Mouse (Mus musculus) forebrain, embryonic 12.5 days (tissue): ENCODE data around the gene Vax2. TPM values are rescaled to one million over a fixed set of nuclear protein-coding genes. Genes with fewer than 3 reads are reported as not detected.

ENCODE experiments used
- ATAC-seq: fragments of 200-750 bp; cut with Nextera tagmentation; 2 replicates; pipeline ENCODE4 v1.8.0; 2017; ENCODE audit warnings: moderate TSS enrichment; ENCODE audit not compliant: low FRiP score
- H3K27ac ChIP-seq: fragments of 300-500 bp; sonication (generic); 2 replicates; pipeline ENCODE4 v1.5.1; 2016; ENCODE audit warnings: mild to moderate bottlenecking
- H3K27me3 ChIP-seq: fragments of 300-500 bp; sonication (generic); 2 replicates; pipeline ENCODE4 v1.6.1; 2016; ENCODE audit warnings: mild to moderate bottlenecking
- H3K36me3 ChIP-seq: fragments of 300-500 bp; sonication (generic); replicated peaks from 2 replicates; pipeline ENCODE4 v1.6.1; 2016; ENCODE audit warnings: mild to moderate bottlenecking
- H3K4me1 ChIP-seq: fragments of 300-500 bp; sonication (generic); 2 replicates; pipeline ENCODE4 v1.6.1; 2016
- H3K4me2 ChIP-seq: fragments of 300-500 bp; sonication (generic); 2 replicates; pipeline ENCODE4 v1.6.1; 2016; ENCODE audit warnings: mild to moderate bottlenecking, moderate library complexity
- H3K4me3 ChIP-seq: fragments of 300-500 bp; sonication (generic); replicated peaks from 2 replicates; pipeline ENCODE4 v1.5.1; 2016; ENCODE audit warnings: mild to moderate bottlenecking
- H3K9ac ChIP-seq: fragments of 300-500 bp; sonication (generic); 2 replicates; pipeline ENCODE4 v1.6.1; 2016; ENCODE audit warnings: mild to moderate bottlenecking
- H3K9me3 ChIP-seq: fragments of 300-500 bp; sonication (generic); 2 replicates; pipeline ENCODE4 v1.6.1; 2016
- WGBS: fragments of 180-500 bp; shearing (Covaris S2); methylation state at CpG from one replicate; pipeline ENCODE4 v1.1.7; 2016; 5-methylcytosine and 5-hydroxymethylcytosine counted together
- polyA plus RNA-seq: library from polyadenylated mRNA; unstranded; fragments of >200 nt; fragmentation: Nextera tagmentation; extraction: Ambion mirVana; gene quantifications from 2 replicates; pipeline ENCODE4 v1.2.1, GENCODE M21; 2016

The Vax2 gene
- 0.63 and 1.3 TPM in 2 replicates for polyA plus RNA-seq

- Histone ChIP-seq H3K4me2 (peak within 1 kb of the TSS; percentile 83), H3K4me1 (peaks cover 20% of the 10 kb centered on the region), H3K27ac (no peak within 1 kb of the TSS), H3K9ac (peak within 1 kb of the TSS; percentile 40; the same call in 1 of the 2 replicates), H3K27me3 (peaks cover 100% of the 10 kb centered on the region), H3K36me3 (no peaks in the 10 kb centered on the region), H3K4me3 (peak within 1 kb of the TSS; percentile 48), H3K9me3 (no peaks in the 10 kb centered on the region)
- ATAC-seq = peak; percentile 90
- under 1% methylated on average over 46 of the region's 46 CpGs for WGBS
Measured at GRCm38 (mm10) chr6:83711067-83711675, at the start of gene Vax2. Vax2 (plus strand) TSS chr6:83711264.

GRCm38 (mm10) chr6:83665009-83665408 lies 46.1 kb upstream of the Vax2 start:
- Histone ChIP-seq H3K27me3 (no peaks in the 10 kb centered on the region), H3K4me2 (no peak overlapping the region), H3K36me3 (no peaks in the 10 kb centered on the region), H3K4me3 (no peak overlapping the region), H3K27ac (no peak overlapping the region), H3K4me1 (no peaks in the 10 kb centered on the region; the same call in 1 of the 2 replicates), H3K9me3 (no peaks in the 10 kb centered on the region), H3K9ac (no peak overlapping the region)
- ATAC-seq = no peak
- WGBS = 71% methylated on average over 2 of the region's 2 CpGs

GRCm38 (mm10) chr6:83673395-83673794 lies 37.7 kb upstream of the Vax2 start:
- 2% methylated on average over 4 of the region's 4 CpGs for WGBS
- ATAC-seq = no peak
- no peaks in the 10 kb centered on the region for H3K4me1 ChIP-seq
- 0 out of 2 replicates have a peak, but pooled peaks cover 6% of the 10 kb centered on the region for H3K27me3 ChIP-seq
- H3K9ac ChIP-seq = no peak overlapping the region
- no peak overlapping the region for H3K4me3 ChIP-seq
- no peaks in the 10 kb centered on the region for H3K9me3 ChIP-seq
- no peak overlapping the region for H3K4me2 ChIP-seq
- no peaks in the 10 kb centered on the region for H3K36me3 ChIP-seq
- no peak overlapping the region for H3K27ac ChIP-seq

- no peak for ATAC-seq
- WGBS = 75% methylated on average over 4 of the region's 4 CpGs
Measured at GRCm38 (mm10) chr6:83677757-83678156, 33.3 kb upstream of the Vax2 start, which contains the start of gene Cd207. Cd207 (minus strand) TSS chr6:83677857.

GRCm38 (mm10) chr6:83689374-83689773 lies 21.7 kb upstream of the Vax2 start:
- peaks cover 85% of the 10 kb centered on the region for H3K27me3 ChIP-seq
- 84% methylated on average over 4 of the region's 4 CpGs for WGBS
- no peaks in the 10 kb centered on the region for H3K4me1 ChIP-seq
- H3K4me2 ChIP-seq = no peak overlapping the region
- H3K4me3 ChIP-seq = no peak overlapping the region
- no peak overlapping the region for H3K9ac ChIP-seq
- no peak overlapping the region for H3K27ac ChIP-seq
- H3K9me3 ChIP-seq = no peaks in the 10 kb centered on the region
- no peaks in the 10 kb centered on the region for H3K36me3 ChIP-seq
- no peak for ATAC-seq

More at GRCm38 (mm10) chr6:83677757-83678156, 33.3 kb upstream of the Vax2 start, which contains the start of gene Cd207:
- Histone ChIP-seq H3K27ac (no peak within 1 kb of the TSS), H3K4me1 (no peaks in the 10 kb centered on the region), H3K9me3 (no peaks in the 10 kb centered on the region), H3K9ac (no peak within 1 kb of the TSS), H3K27me3 (peaks cover 14% of the 10 kb centered on the region), H3K4me2 (no peak within 1 kb of the TSS), H3K36me3 (no peaks in the 10 kb centered on the region), H3K4me3 (no peak within 1 kb of the TSS)

GRCm38 (mm10) chr6:83690277-83690676 lies 20.8 kb upstream of the Vax2 start:
- Histone ChIP-seq H3K9ac (no peak overlapping the region), H3K9me3 (no peaks in the 10 kb centered on the region), H3K4me3 (no peak overlapping the region), H3K27me3 (peaks cover 87% of the 10 kb centered on the region), H3K36me3 (no peaks in the 10 kb centered on the region), H3K4me2 (no peak overlapping the region), H3K27ac (no peak overlapping the region), H3K4me1 (no peaks in the 10 kb centered on the region)
- ATAC-seq = no peak
- WGBS = 31% methylated on average over 4 of the region's 5 CpGs

GRCm38 (mm10) chr6:83690936-83691335 lies 20.1 kb upstream of the Vax2 start:
- Histone ChIP-seq H3K9me3 (no peaks in the 10 kb centered on the region), H3K27me3 (peaks cover 87% of the 10 kb centered on the region), H3K4me1 (no peaks in the 10 kb centered on the region), H3K36me3 (no peaks in the 10 kb centered on the region), H3K9ac (no peak overlapping the region), H3K4me2 (no peak overlapping the region), H3K4me3 (no peak overlapping the region), H3K27ac (no peak overlapping the region)
- WGBS = 81% methylated on average over 2 of the region's 2 CpGs
- no peak for ATAC-seq

- H3K9me3 ChIP-seq = no peaks in the 10 kb centered on the region
- H3K27ac ChIP-seq = no peak overlapping the region
- H3K36me3 ChIP-seq = no peaks in the 10 kb centered on the region
- no peaks in the 10 kb centered on the region for H3K4me1 ChIP-seq
- H3K4me2 ChIP-seq = no peak overlapping the region
- H3K4me3 ChIP-seq = no peak overlapping the region
- no peak for ATAC-seq
- 2% methylated on average over 12 of the region's 12 CpGs for WGBS
- peaks cover 96% of the 10 kb centered on the region for H3K27me3 ChIP-seq
- H3K9ac ChIP-seq = no peak overlapping the region
Measured at GRCm38 (mm10) chr6:83692962-83693361, 18.1 kb upstream of the Vax2 start.

- H3K4me3 ChIP-seq = no peak overlapping the region
- no peak overlapping the region for H3K9ac ChIP-seq
- H3K36me3 ChIP-seq = no peaks in the 10 kb centered on the region
- WGBS = under 1% methylated on average over 9 of the region's 9 CpGs
- H3K9me3 ChIP-seq = no peaks in the 10 kb centered on the region
- H3K27me3 ChIP-seq = peaks cover 99% of the 10 kb centered on the region
- no peaks in the 10 kb centered on the region for H3K4me1 ChIP-seq
- no peak overlapping the region for H3K4me2 ChIP-seq
- no peak overlapping the region for H3K27ac ChIP-seq
- ATAC-seq = no peak
Measured at GRCm38 (mm10) chr6:83693835-83694234, 17.2 kb upstream of the Vax2 start.

GRCm38 (mm10) chr6:83695731-83696130 lies 15.3 kb upstream of the Vax2 start:
- WGBS = 11% methylated on average over 3 of the region's 3 CpGs

GRCm38 (mm10) chr6:83696684-83697083 lies 14.4 kb upstream of the Vax2 start:
- Histone ChIP-seq H3K27me3 (peaks cover 99% of the 10 kb centered on the region), H3K4me2 (no peak overlapping the region), H3K36me3 (no peaks in the 10 kb centered on the region), H3K9me3 (no peaks in the 10 kb centered on the region), H3K9ac (no peak overlapping the region), H3K27ac (no peak overlapping the region), H3K4me1 (no peaks in the 10 kb centered on the region), H3K4me3 (no peak overlapping the region)
- 1% methylated on average over 7 of the region's 7 CpGs for WGBS
- ATAC-seq = no peak

More at GRCm38 (mm10) chr6:83695731-83696130, 15.3 kb upstream of the Vax2 start:
- Histone ChIP-seq H3K27ac (no peak overlapping the region), H3K9ac (no peak overlapping the region), H3K4me2 (no peak overlapping the region), H3K27me3 (peaks cover 99% of the 10 kb centered on the region), H3K4me1 (no peaks in the 10 kb centered on the region), H3K36me3 (no peaks in the 10 kb centered on the region), H3K9me3 (no peaks in the 10 kb centered on the region), H3K4me3 (no peak overlapping the region)
- ATAC-seq = no peak

GRCm38 (mm10) chr6:83697932-83698331 lies 13.1 kb upstream of the Vax2 start:
- Histone ChIP-seq H3K4me3 (no peak overlapping the region), H3K9me3 (no peaks in the 10 kb centered on the region), H3K4me2 (no peak overlapping the region), H3K27ac (no peak overlapping the region), H3K9ac (no peak overlapping the region), H3K36me3 (no peaks in the 10 kb centered on the region), H3K27me3 (peaks cover 97% of the 10 kb centered on the region), H3K4me1 (peaks cover 5% of the 10 kb centered on the region; the same call in 1 of the 2 replicates)
- no peak for ATAC-seq
- WGBS = 2% methylated on average over 8 of the region's 8 CpGs

GRCm38 (mm10) chr6:83699971-83700370 lies 11.1 kb upstream of the Vax2 start:
- Histone ChIP-seq H3K27me3 (peaks cover 96% of the 10 kb centered on the region), H3K4me2 (no peak overlapping the region), H3K27ac (no peak overlapping the region), H3K9ac (no peak overlapping the region), H3K36me3 (no peaks in the 10 kb centered on the region), H3K9me3 (no peaks in the 10 kb centered on the region), H3K4me3 (no peak overlapping the region), H3K4me1 (peaks cover 5% of the 10 kb centered on the region; the same call in 1 of the 2 replicates)
- ATAC-seq = no peak
- 2% methylated on average over 5 of the region's 5 CpGs for WGBS
